Mouse (Mus musculus) embryonic facial prominence, embryonic 13.5 days (tissue): Measurements from ENCODE around the gene Mindy4. TPM values are rescaled to one million over a fixed set of nuclear protein-coding genes. Genes with fewer than 3 reads are reported as not detected.

Experiments
- ATAC-seq: fragments of 200-750 bp; cut with Nextera tagmentation; 2 replicates; pipeline ENCODE4 v1.8.0; 2017; ENCODE audit warnings: low read depth; ENCODE audit not compliant: insufficient number of reproducible peaks, insufficient read depth, low FRiP score, low TSS enrichment
- H3K27ac ChIP-seq: fragments of 300-500 bp; sonication (generic); 2 replicates; pipeline ENCODE4 v1.5.1; 2015; ENCODE audit warnings: moderate library complexity, mild to moderate bottlenecking, inconsistent platforms
- H3K27me3 ChIP-seq: fragments of 300-500 bp; sonication (generic); 2 replicates; pipeline ENCODE4 v1.6.1; 2015; ENCODE audit warnings: mild to moderate bottlenecking, inconsistent platforms
- H3K36me3 ChIP-seq: fragments of 300-500 bp; sonication (generic); 2 replicates; pipeline ENCODE4 v1.6.1; 2015; ENCODE audit warnings: mild to moderate bottlenecking, inconsistent platforms
- H3K4me1 ChIP-seq: fragments of 300-500 bp; sonication (generic); 2 replicates; pipeline ENCODE4 v1.6.1; 2015; ENCODE audit warnings: inconsistent platforms
- H3K4me2 ChIP-seq: fragments of 300-500 bp; sonication (generic); 2 replicates; pipeline ENCODE4 v1.6.1; 2015; ENCODE audit warnings: moderate library complexity, mild to moderate bottlenecking, inconsistent platforms
- H3K4me3 ChIP-seq: fragments of 300-500 bp; sonication (generic); 2 replicates; pipeline ENCODE4 v1.5.1; 2015; ENCODE audit warnings: mild to moderate bottlenecking, inconsistent platforms
- H3K9ac ChIP-seq: fragments of 300-500 bp; sonication (generic); 2 replicates; pipeline ENCODE4 v1.6.1; 2015; ENCODE audit warnings: mild to moderate bottlenecking, inconsistent platforms
- H3K9me3 ChIP-seq: fragments of 300-500 bp; sonication (generic); 2 replicates; pipeline ENCODE4 v1.6.1; 2016; ENCODE audit warnings: inconsistent platforms
- WGBS: fragments of 180-500 bp; shearing (Covaris S2); methylation state at CpG from one replicate; pipeline ENCODE4 v1.1.7; 2015; ENCODE audit warnings: mixed read lengths; 5-methylcytosine and 5-hydroxymethylcytosine counted together
- polyA plus RNA-seq: library from polyadenylated mRNA; unstranded; fragments of >200 nt; fragmentation: Nextera tagmentation; extraction: Ambion mirVana; gene quantifications from 2 replicates; pipeline ENCODE4 v1.2.1, GENCODE M21; 2015

Gene Mindy4
- polyA plus RNA-seq, 1 experiment from 2014 or later = 19.2 TPM

DNA sequence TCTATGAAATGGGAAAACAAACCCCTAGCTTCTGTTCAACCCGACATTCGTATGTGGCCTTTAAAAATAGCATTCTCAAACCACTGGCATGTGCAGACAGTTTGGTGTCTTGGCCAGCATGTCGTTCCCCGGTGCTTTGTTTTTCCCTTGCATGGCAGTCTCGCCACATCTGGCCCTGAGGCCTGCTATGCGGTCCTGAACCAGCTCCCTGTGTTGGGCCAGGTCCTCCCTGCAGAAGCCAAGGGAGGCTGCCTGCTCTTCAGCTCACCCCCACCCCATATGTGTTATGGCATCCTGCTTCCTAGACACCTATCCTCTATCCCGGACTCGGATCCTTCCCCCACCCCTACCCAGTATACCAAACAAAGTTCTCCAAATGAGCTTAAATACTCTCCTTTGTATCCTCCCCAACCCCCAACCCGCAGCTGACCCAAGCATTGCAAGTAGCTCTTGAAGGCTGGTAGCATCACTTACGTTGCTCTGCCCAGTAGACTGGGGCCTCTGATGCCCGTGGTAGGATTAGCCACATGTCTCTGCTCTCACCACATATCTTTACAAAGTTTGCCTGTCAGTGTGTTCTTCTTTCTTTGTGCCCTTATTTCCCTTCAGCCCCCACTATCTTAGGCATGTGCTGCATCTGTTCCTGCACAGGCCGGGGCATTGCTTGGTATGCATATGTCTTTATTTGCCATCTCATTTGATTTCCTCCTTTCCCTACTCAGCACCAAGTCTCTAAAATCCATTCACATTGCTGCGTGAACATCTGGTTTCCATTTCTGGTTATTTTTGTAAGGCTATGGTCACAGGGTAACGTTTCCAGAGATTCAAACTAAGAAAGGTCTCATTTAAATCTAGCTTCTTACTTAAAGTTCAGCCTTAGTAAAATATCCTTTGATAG is 55.5 kb downstream of the Mindy4 start:
- ATAC-seq = peak; percentile 63

GRCm38 (mm10) chr6:55262161-55262560 is 59.0 kb downstream of the Mindy4 start:
- Histone ChIP-seq H3K4me3 (no peak overlapping the region), H3K27me3 (no peaks in the 10 kb centered on the region), H3K9me3 (no peaks in the 10 kb centered on the region), H3K4me1 (peaks cover 38% of the 10 kb centered on the region), H3K27ac (no peak overlapping the region), H3K36me3 (peaks cover 27% of the 10 kb centered on the region), H3K9ac (no peak overlapping the region), H3K4me2 (no peak overlapping the region)
- WGBS = 89% methylated on average over 12 of the region's 12 CpGs
- ATAC-seq = no peak

More for the DNA sequence above, 55.5 kb downstream of the Mindy4 start:
- Histone ChIP-seq H3K27ac (peak overlapping the region; percentile 98), H3K9ac (no peak overlapping the region), H3K9me3 (no peaks in the 10 kb centered on the region), H3K4me2 (peak overlapping the region; percentile 36), H3K27me3 (no peaks in the 10 kb centered on the region), H3K4me1 (peaks cover 48% of the 10 kb centered on the region), H3K36me3 (peaks cover 20% of the 10 kb centered on the region), H3K4me3 (no peak overlapping the region)
- 27% methylated on average over 14 of the region's 14 CpGs for WGBS

GRCm38 (mm10) chr6:55263490-55264046 is 60.4 kb downstream of the Mindy4 start:
- peaks cover 27% of the 10 kb centered on the region for H3K36me3 ChIP-seq
- no peak overlapping the region for H3K9ac ChIP-seq
- no peak for ATAC-seq
- no peak overlapping the region for H3K27ac ChIP-seq
- H3K4me3 ChIP-seq = no peak overlapping the region
- no peaks in the 10 kb centered on the region for H3K9me3 ChIP-seq
- H3K27me3 ChIP-seq = no peaks in the 10 kb centered on the region
- H3K4me2 ChIP-seq = no peak overlapping the region
- 88% methylated on average over 5 of the region's 5 CpGs for WGBS
- H3K4me1 ChIP-seq = peaks cover 28% of the 10 kb centered on the region

- Histone ChIP-seq H3K27ac (no peak overlapping the region), H3K4me3 (no peak overlapping the region), H3K4me1 (peaks cover 17% of the 10 kb centered on the region), H3K36me3 (peaks cover 27% of the 10 kb centered on the region), H3K27me3 (no peaks in the 10 kb centered on the region), H3K9me3 (no peaks in the 10 kb centered on the region), H3K9ac (no peak overlapping the region), H3K4me2 (no peak overlapping the region)
- WGBS = 80% methylated on average over 7 of the region's 7 CpGs
- no peak for ATAC-seq
Measured at GRCm38 (mm10) chr6:55264741-55265366, 61.7 kb downstream of the Mindy4 start.

DNA sequence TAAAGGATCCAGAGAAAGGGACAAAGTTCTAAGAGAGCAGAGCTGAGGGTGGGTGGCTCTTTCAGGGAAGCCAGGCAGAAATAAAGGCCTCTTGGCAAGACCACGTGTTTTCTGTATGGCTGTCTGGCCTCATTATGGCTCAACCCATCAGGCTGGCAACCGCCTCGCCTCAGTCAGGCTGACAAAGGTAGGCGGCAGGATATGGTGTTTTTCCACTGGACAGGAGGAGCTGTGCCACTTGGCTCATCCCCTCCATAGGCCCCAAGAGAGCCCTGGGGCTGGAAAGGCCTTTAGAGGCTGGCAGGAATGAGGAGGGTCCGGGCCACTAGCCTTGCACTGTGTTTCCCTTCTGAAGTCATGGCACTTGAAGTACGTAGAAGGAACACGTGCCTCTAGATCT is 69.8 kb downstream of the Mindy4 start:
- no peaks in the 10 kb centered on the region for H3K9me3 ChIP-seq
- ATAC-seq = no peak
- H3K27me3 ChIP-seq = no peaks in the 10 kb centered on the region
- H3K36me3 ChIP-seq = peaks cover 4% of the 10 kb centered on the region; the same call in 1 of the 2 replicates
- H3K9ac ChIP-seq = no peak overlapping the region
- H3K27ac ChIP-seq = no peak overlapping the region
- peaks cover 17% of the 10 kb centered on the region for H3K4me1 ChIP-seq
- 77% methylated on average over 7 of the region's 7 CpGs for WGBS
- no peak overlapping the region for H3K4me2 ChIP-seq
- H3K4me3 ChIP-seq = no peak overlapping the region

- 72% methylated on average over 5 of the region's 5 CpGs for WGBS
- Histone ChIP-seq H3K4me3 (no peak overlapping the region), H3K9me3 (no peaks in the 10 kb centered on the region), H3K4me2 (no peak overlapping the region), H3K9ac (no peak overlapping the region), H3K36me3 (peaks cover 4% of the 10 kb centered on the region; the same call in 1 of the 2 replicates), H3K27ac (no peak overlapping the region), H3K4me1 (peaks cover 23% of the 10 kb centered on the region), H3K27me3 (no peaks in the 10 kb centered on the region)
- 0 out of 2 replicates have a peak, but pooled peaks have one; percentile 32 for ATAC-seq
Measured at GRCm38 (mm10) chr6:55273463-55273862, 70.3 kb downstream of the Mindy4 start.

DNA sequence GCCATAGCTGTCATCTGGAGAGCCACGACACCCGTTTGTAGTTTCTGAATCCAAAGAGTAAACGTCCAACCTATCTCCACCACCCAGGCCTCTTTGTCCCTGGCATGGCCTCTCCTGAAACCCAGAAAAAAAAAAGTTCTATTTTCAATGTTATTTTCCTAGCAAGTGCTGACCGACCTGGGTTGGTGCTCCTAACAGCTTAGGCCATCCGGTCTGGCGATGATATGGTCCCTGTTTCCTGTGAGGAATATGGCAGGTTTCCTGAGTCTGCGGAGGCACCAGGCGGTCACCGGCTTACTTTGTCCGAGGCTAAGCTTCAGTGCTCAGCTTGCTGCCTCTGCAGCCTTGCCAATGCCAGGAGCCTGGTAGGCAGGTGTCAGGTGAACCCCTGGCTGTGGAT is 71.8 kb downstream of the Mindy4 start:
- no peaks in the 10 kb centered on the region for H3K9me3 ChIP-seq
- H3K4me1 ChIP-seq = peaks cover 29% of the 10 kb centered on the region
- ATAC-seq = no peak
- H3K9ac ChIP-seq = no peak overlapping the region
- H3K27me3 ChIP-seq = no peaks in the 10 kb centered on the region
- H3K27ac ChIP-seq = no peak overlapping the region
- no peak overlapping the region for H3K4me2 ChIP-seq
- 88% methylated on average over 10 of the region's 10 CpGs for WGBS
- no peak overlapping the region for H3K4me3 ChIP-seq
- H3K36me3 ChIP-seq = peaks cover 4% of the 10 kb centered on the region; the same call in 1 of the 2 replicates

DNA sequence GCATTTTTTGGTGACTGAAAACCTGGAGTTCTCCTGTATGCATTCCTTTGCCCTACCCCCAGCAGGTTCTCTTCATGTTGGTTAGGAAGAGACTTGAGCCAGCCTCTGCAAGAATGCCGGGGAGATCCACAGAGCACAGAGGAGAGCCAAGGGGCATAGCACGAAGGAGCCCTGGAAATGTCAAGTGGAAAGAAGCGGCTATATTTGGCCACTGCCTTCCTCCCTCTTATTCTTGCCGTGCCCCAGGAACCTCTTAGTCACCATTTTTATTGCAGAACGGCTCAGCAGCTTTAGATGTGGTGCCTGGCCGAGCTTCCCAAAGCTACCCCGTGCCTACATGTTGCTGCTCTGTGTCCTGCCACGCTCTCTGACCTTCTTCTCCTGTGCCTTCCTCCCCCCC is 72.6 kb downstream of the Mindy4 start:
- Histone ChIP-seq H3K27me3 (no peaks in the 10 kb centered on the region), H3K4me1 (peaks cover 36% of the 10 kb centered on the region), H3K27ac (no peak overlapping the region)

DNA sequence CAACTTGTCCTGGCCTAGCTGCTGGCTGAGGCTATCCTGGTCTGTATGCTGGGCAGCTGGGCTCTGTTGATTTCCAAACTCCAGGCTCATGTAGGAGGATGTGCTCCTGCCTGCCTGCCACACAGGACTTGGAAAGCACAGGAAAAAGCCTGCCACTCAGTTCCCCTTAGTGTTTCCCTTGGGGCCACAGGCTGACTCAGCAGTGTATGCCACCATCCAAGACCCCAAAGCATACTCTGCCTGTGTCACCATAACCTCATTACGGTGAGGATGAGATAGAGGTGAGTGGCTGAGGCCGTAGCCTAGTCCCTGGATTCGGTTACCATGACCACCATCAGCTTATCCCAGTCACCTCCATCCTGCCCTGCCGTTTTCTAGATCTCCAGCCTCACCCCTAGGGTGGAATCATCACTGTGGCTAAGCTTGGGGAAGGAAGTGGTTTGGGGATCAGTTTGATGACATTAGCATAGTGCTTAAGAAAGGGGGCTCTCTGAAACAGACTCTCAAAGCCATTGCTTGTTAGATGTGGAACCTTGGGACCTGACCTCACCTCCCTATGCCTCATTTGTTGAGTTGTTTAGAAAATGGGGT is 73.6 kb downstream of the Mindy4 start:
- no peaks in the 10 kb centered on the region for H3K27me3 ChIP-seq
- H3K36me3 ChIP-seq = peaks cover 12% of the 10 kb centered on the region
- H3K9ac ChIP-seq = no peak overlapping the region
- WGBS = 83% methylated on average over 4 of the region's 4 CpGs
- no peak for ATAC-seq
- no peaks in the 10 kb centered on the region for H3K9me3 ChIP-seq
- no peak overlapping the region for H3K4me3 ChIP-seq
- H3K4me1 ChIP-seq = peaks cover 36% of the 10 kb centered on the region
- no peak overlapping the region for H3K27ac ChIP-seq
- no peak overlapping the region for H3K4me2 ChIP-seq

More for the DNA sequence above, 72.6 kb downstream of the Mindy4 start:
- Histone ChIP-seq H3K9ac (no peak overlapping the region), H3K36me3 (peaks cover 4% of the 10 kb centered on the region), H3K9me3 (no peaks in the 10 kb centered on the region), H3K4me3 (no peak overlapping the region), H3K4me2 (no peak overlapping the region)
- WGBS = 83% methylated on average over 8 of the region's 8 CpGs
- no peak for ATAC-seq

- Histone ChIP-seq H3K4me1 (peaks cover 32% of the 10 kb centered on the region), H3K9me3 (peaks cover 4% of the 10 kb centered on the region; the same call in 1 of the 2 replicates), H3K36me3 (peaks cover 22% of the 10 kb centered on the region), H3K27me3 (no peaks in the 10 kb centered on the region), H3K27ac (peak overlapping the region; percentile 86), H3K4me2 (no peak overlapping the region), H3K4me3 (no peak overlapping the region), H3K9ac (no peak overlapping the region)
- 58% methylated on average over 6 of the region's 6 CpGs for WGBS
- no peak for ATAC-seq
Measured at GRCm38 (mm10) chr6:55278086-55278485, 74.9 kb downstream of the Mindy4 start.

DNA sequence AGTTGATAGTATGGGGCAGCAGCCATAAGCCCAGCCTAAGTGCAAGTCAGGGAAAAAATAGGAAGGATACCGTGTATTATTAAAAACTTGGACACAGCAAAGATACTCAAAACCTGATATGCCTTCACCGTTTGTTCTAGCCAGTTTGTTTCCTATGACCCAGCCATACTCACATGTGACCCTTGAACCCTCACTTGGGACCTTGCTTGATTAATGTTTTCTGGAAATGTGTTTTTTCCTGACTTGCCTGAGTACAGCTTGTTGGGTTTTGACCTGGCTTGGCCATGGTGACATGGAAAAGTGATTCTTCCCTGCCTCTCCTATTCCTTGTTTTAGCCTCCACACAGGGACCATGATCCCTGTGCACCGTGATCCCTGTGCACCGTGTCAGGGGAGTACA is 75.3 kb downstream of the Mindy4 start:
- Histone ChIP-seq H3K9me3 (peaks cover 4% of the 10 kb centered on the region; the same call in 1 of the 2 replicates), H3K4me3 (no peak overlapping the region), H3K27me3 (no peaks in the 10 kb centered on the region), H3K4me2 (no peak overlapping the region), H3K36me3 (peaks cover 27% of the 10 kb centered on the region), H3K27ac (peak overlapping the region; percentile 86), H3K4me1 (peaks cover 31% of the 10 kb centered on the region), H3K9ac (no peak overlapping the region)
- 73% methylated on average over 4 of the region's 4 CpGs for WGBS
- no peak for ATAC-seq
